Mouse (Mus musculus) gastrocnemius, postnatal 36 days (tissue): ENCODE results near the gene Fgf7. TPM values are rescaled to one million over a fixed set of nuclear protein-coding genes. Genes with fewer than 3 reads are reported as not detected.

Source experiments
- DNase-seq, 2 experiments: peaks; one replicate each; pipeline ENCODE4 v3.0.0; 2022
- intact Hi-C: fragments of 180-260 bp; cut with DNase I; formaldehyde crosslinking; loops from one replicate; pipeline ENCODE4 v1.15.1; 2025
- total RNA-seq, 2 experiments: library from RNA; stranded (reverse); gene quantifications; 2 replicates each; pipeline ENCODE4 v1.2.3; 2021

Fgf7 gene
- total RNA-seq, 2 experiments from 2014 or later: 2.0 to 3.0 TPM

GRCm38 (mm10) chr2:126052749-126053557, 18.5 kb downstream of the Fgf7 start:
- DNase-seq: no peak
- intact Hi-C loops: no loop called here

GRCm38 (mm10) chr2:126053657-126054056, 19.2 kb downstream of the Fgf7 start:
- intact Hi-C loops: no loop called here
- DNase-seq: no peak

- DNase-seq: no peak
Observed at GRCm38 (mm10) chr2:126060595-126060994, 26.1 kb downstream of the Fgf7 start.

GRCm38 (mm10) chr2:126061037-126061773, 26.7 kb downstream of the Fgf7 start:
- no peak for DNase-seq
- intact Hi-C loops: no loop called here

More at GRCm38 (mm10) chr2:126060595-126060994, 26.1 kb downstream of the Fgf7 start:
- intact Hi-C loops: no loop called here

- intact Hi-C loops: no loop called here
Observed at GRCm38 (mm10) chr2:126062876-126063275, 28.4 kb downstream of the Fgf7 start.

GRCm38 (mm10) chr2:126064814-126065213, 30.4 kb downstream of the Fgf7 start:
- intact Hi-C loops: no loop called here

More at GRCm38 (mm10) chr2:126062876-126063275, 28.4 kb downstream of the Fgf7 start:
- no peak for DNase-seq

GRCm38 (mm10) chr2:126065303-126065856, 30.9 kb downstream of the Fgf7 start:
- intact Hi-C loops: no loop called here
- DNase-seq: no peak

More at GRCm38 (mm10) chr2:126064814-126065213, 30.4 kb downstream of the Fgf7 start:
- DNase-seq: no peak

- intact Hi-C loops: no loop called here
- no peak for DNase-seq
Observed at GRCm38 (mm10) chr2:126069740-126070139, 35.3 kb downstream of the Fgf7 start.

- intact Hi-C loops: no loop called here
- no peak for DNase-seq
Observed at GRCm38 (mm10) chr2:126073744-126074143, 39.3 kb downstream of the Fgf7 start.

- intact Hi-C loops: no loop called here
Observed at GRCm38 (mm10) chr2:126076506-126076905, 42.0 kb downstream of the Fgf7 start.

GRCm38 (mm10) chr2:126079086-126079485, 44.6 kb downstream of the Fgf7 start:
- no peak for DNase-seq
- intact Hi-C loops: no loop called here

More at GRCm38 (mm10) chr2:126076506-126076905, 42.0 kb downstream of the Fgf7 start:
- DNase-seq: no peak

- DNase-seq: no peak
- intact Hi-C loops: no loop called here
Observed at GRCm38 (mm10) chr2:126084326-126084725, 49.9 kb downstream of the Fgf7 start.

GRCm38 (mm10) chr2:126086187-126086586, 51.7 kb downstream of the Fgf7 start:
- intact Hi-C loops: no loop called here
- DNase-seq: no peak

- intact Hi-C loops: no loop called here
- DNase-seq: no peak
Observed at GRCm38 (mm10) chr2:126090432-126090831, 56.0 kb downstream of the Fgf7 start.

- DNase-seq: no peak
- intact Hi-C loops: no loop called here
Observed at GRCm38 (mm10) chr2:126094616-126095015, 60.2 kb downstream of the Fgf7 start.

Other genes starting within 250 kb of the Fgf7 start
- 1 to 10 TPM; 3.3 to 4.0 TPM for gene Galk2, start 175.5 kb upstream of the Fgf7 start, total RNA-seq
- gene Cops2, start 175.5 kb upstream of the Fgf7 start, total RNA-seq: 10 to 100 TPM; 91.5 to 97.9 TPM
- not detected for gene Fam227b, start 117.3 kb downstream of the Fgf7 start, total RNA-seq
- gene Dtwd1, start 117.5 kb downstream of the Fgf7 start, total RNA-seq: 1 to 10 TPM; 4.0 to 4.2 TPM
- gene Gm17555, start 180.4 kb downstream of the Fgf7 start, total RNA-seq: not detected